20 mouse cellular contexts compared by ENCODE assay signal in the genomic region with DNA sequence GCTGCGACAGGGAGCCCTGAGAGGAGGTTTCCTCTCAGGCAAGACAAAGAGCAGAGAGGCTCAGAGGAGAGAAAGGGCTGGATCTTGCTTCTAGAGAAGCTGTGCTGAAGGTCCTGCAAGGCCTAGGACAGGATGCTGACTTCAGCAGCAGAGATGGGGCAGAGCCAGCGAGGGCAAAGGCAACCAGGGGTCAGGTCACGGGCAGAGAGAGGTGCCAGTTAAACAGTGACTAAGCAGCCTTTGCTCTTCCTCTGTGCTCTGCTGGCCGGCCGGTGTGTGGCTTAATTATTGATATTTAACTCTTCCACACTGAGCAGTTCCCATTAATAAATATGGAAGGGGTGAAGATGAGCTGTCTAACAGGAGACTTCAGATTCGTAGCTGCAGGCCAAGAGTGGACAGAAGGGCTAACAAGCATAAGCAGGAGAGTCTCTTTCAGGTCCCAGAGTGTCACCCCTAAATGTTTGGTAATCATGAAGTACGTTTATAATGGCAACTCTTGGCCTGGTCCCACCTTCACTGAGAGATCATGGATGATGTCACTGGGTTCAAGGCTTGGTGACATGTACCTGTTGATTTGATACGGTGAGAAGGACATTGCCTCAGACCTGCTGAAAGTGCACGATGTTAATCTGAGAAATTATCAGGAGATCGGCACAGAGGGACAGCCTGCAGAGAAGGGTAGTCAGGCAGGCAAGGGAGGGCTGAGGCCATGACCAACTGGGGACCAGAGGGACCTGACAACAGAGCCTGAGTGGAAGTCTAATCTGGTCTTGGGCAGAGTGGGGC. TPM values are rescaled to one million over a fixed set of nuclear protein-coding genes. Genes with fewer than 3 reads are reported as not detected.
A peak's percentile ranks its signal among the peaks of the same experiment; 100 is the strongest.
DNase-seq lines count a peak whose midpoint lies in the region; ATAC-seq and TF ChIP-seq lines count a peak whose summit lies in the region.
"Had no signal": no experiment of that assay in that cellular context is flagged by ENCODE, and none has a peak within 500 bp of the region (broad histone marks: within the 10 kb centered on the region; RNA-seq: fewer than 3 reads in every experiment).

No protein-coding gene starts in this region.

- H3K9ac ChIP-seq in kidney, postnatal 0 days (ENCODE audit: low read depth, low read length) = no peak overlapping the region
- H3K9ac ChIP-seq in liver, embryonic 12.5 days = no peak overlapping the region
- H3K9ac ChIP-seq: forebrain, embryonic 12.5 days; hindbrain, embryonic 15.5 days; limb, embryonic 13.5 days; midbrain, embryonic 12.5 days had no signal

- H3K36me3 ChIP-seq in kidney, postnatal 0 days (ENCODE audit: insufficient read depth, low read length) = no peaks in the 10 kb centered on the region
- H3K36me3 ChIP-seq in liver, embryonic 12.5 days = no peaks in the 10 kb centered on the region
- no peaks in the 10 kb centered on the region for H3K36me3 ChIP-seq in heart, embryonic 10.5 days
- H3K36me3 ChIP-seq: forebrain, embryonic 12.5 days; hindbrain, embryonic 15.5 days; limb, embryonic 13.5 days; midbrain, embryonic 12.5 days had no signal

- 61% methylated on average over 10 of the region's 10 CpGs for WGBS in kidney, postnatal 0 days
- WGBS in liver, embryonic 12.5 days (ENCODE audit: insufficient replicate concordance) = 65% methylated on average over 10 of the region's 10 CpGs
- WGBS in heart, embryonic 10.5 days = 80% methylated on average over 10 of the region's 10 CpGs

- H3K4me1 ChIP-seq in kidney, postnatal 0 days (replicated peaks; ENCODE audit: insufficient read depth, low read length) = 0 out of 2 replicates have a peak, but pooled peaks cover 3% of the 10 kb centered on the region
- peaks cover 14% of the 10 kb centered on the region; the same call in 1 of the 2 replicates for H3K4me1 ChIP-seq in liver, embryonic 12.5 days
- peaks cover 21% of the 10 kb centered on the region for H3K4me1 ChIP-seq in heart, embryonic 10.5 days

- H3K27me3 ChIP-seq in kidney, postnatal 0 days (ENCODE audit: insufficient read depth, low read length) = no peaks in the 10 kb centered on the region
- H3K27me3 ChIP-seq in liver, embryonic 12.5 days (replicated peaks) = no peaks in the 10 kb centered on the region
- H3K27me3 ChIP-seq in heart, embryonic 10.5 days (ENCODE audit: insufficient read depth, poor library complexity, severe bottlenecking) = no peaks in the 10 kb centered on the region
- H3K27me3 ChIP-seq: forebrain, embryonic 12.5 days; hindbrain, embryonic 15.5 days; limb, embryonic 13.5 days; midbrain, embryonic 12.5 days; Patski had no signal

- H3K4me2 ChIP-seq in kidney, postnatal 0 days (ENCODE audit: low read length) = no peak overlapping the region
- H3K4me2 ChIP-seq in liver, embryonic 12.5 days = no peak overlapping the region
- H3K4me2 ChIP-seq: forebrain, embryonic 12.5 days; hindbrain, embryonic 15.5 days; limb, embryonic 13.5 days; midbrain, embryonic 12.5 days had no signal

- ATAC-seq in kidney, postnatal 0 days (replicated peaks; ENCODE audit: low FRiP score, low read depth) = peak; percentile 89
- peak; percentile 73 for ATAC-seq in liver, embryonic 12.5 days
- no peak for ATAC-seq in monocyte, adult 5-6 weeks (replicated peaks; ENCODE audit: insufficient number of reproducible peaks, low FRiP score, low TSS enrichment, poor library complexity, severe bottlenecking)
- ATAC-seq: Patski had no signal

- no peak overlapping the region for H3K4me3 ChIP-seq in gastrocnemius, adult 2 months
- H3K4me3 ChIP-seq in kidney, postnatal 0 days (replicated peaks; ENCODE audit: low read depth, low read length) = no peak overlapping the region
- no peak overlapping the region for H3K4me3 ChIP-seq in liver, embryonic 12.5 days
- H3K4me3 ChIP-seq in heart, embryonic 10.5 days = no peak overlapping the region
- H3K4me3 ChIP-seq: forebrain, embryonic 12.5 days; hindbrain, embryonic 15.5 days; layer of hippocampus, adult 2 months; limb, embryonic 13.5 days; midbrain, embryonic 12.5 days had no signal

- H3K27ac ChIP-seq in gastrocnemius, adult 2 months = peak overlapping the region; percentile 76
- peak overlapping the region; percentile 68 for H3K27ac ChIP-seq in kidney, postnatal 0 days
- peak overlapping the region; percentile 51; the same call in 1 of the 2 replicates for H3K27ac ChIP-seq in liver, embryonic 12.5 days
- no peak overlapping the region for H3K27ac ChIP-seq in heart, embryonic 10.5 days
- H3K27ac ChIP-seq: forebrain, embryonic 12.5 days; hindbrain, embryonic 15.5 days; limb, embryonic 13.5 days; midbrain, embryonic 12.5 days had no signal

- TF ChIP-seq CTCF in gastrocnemius, adult 2 months (IDR thresholded peaks at IDR 0.05) = no peak
- no peak for TF ChIP-seq CTCF in kidney, postnatal 0 days (IDR thresholded peaks at IDR 0.05; ENCODE audit: low read depth)

- peak; percentile 74 for DNase-seq in gastrocnemius, adult 2 months
- DNase-seq in gastrocnemius, postnatal 4 days (ENCODE audit: low spot score in 2 of 2) = no peak
- DNase-seq in kidney, adult 18-20 months = peak; percentile 84
- DNase-seq in kidney, postnatal 0 days (ENCODE audit: low spot score) = no peak
- DNase-seq in heart, embryonic 10.5 days (ENCODE audit: low spot score) = no peak
- DNase-seq in natural killer cell, adult 2 months (ENCODE audit: low spot score in 2 of 2) = no peak
- DNase-seq: B cell, adult 2 months; cerebellum, postnatal 10 days; embryo, embryonic 11 days; heart, postnatal 14 days; lung, postnatal 10 days; thymus, adult 2 months had no signal

- H3K9me3 ChIP-seq in kidney, postnatal 0 days (replicated peaks; ENCODE audit: low read length) = no peaks in the 10 kb centered on the region
- H3K9me3 ChIP-seq in liver, embryonic 12.5 days (replicated peaks) = no peaks in the 10 kb centered on the region
- no peaks in the 10 kb centered on the region for H3K9me3 ChIP-seq in heart, embryonic 10.5 days
- H3K9me3 ChIP-seq: forebrain, embryonic 12.5 days; hindbrain, embryonic 15.5 days; limb, embryonic 13.5 days; midbrain, embryonic 12.5 days had no signal

- intact Hi-C loops in gastrocnemius, adult 2 months (cut with DNase I) = no loop called here

RNA-seq across cellular contexts. Expression of a gene that starts 5.9 kb away (rescaled TPM):
- total RNA-seq in gastrocnemius, adult 2 months (2021) = 1 to 10 TPM; 3.6 to 5.3 TPM
- 1 to 10 TPM; 2.2 to 2.9 TPM for total RNA-seq in gastrocnemius, postnatal 4 days (2021)
- polyA plus RNA-seq in kidney, postnatal 0 days (2015; fragmentation: Nextera tagmentation; extraction: Ambion mirVana) = 42.8 and 47.1 TPM in 2 replicates
- polyA plus RNA-seq in liver, embryonic 12.5 days (2016; fragmentation: Nextera tagmentation; extraction: Ambion mirVana) = 8.0 and 11.6 TPM in 2 replicates
- total RNA-seq in monocyte, adult 5-6 weeks (2017) = 0.68 to 2.9 TPM in 2 of 3 replicates, not detected in the other
- 0.93 and 1.3 TPM in 2 replicates for polyA plus RNA-seq in heart, embryonic 10.5 days (2016; fragmentation: Nextera tagmentation; extraction: Ambion mirVana)

RNA-seq across cellular contexts. Expression of a gene that starts 29.8 kb away (rescaled TPM):
- 10 to 100 TPM; 54.4 to 64.4 TPM for total RNA-seq in gastrocnemius, adult 2 months (2021)
- total RNA-seq in gastrocnemius, postnatal 4 days (2021) = 1 to 10 TPM; 6.3 to 6.7 TPM
- 17.1 and 20.8 TPM in 2 replicates for polyA plus RNA-seq in kidney, postnatal 0 days (2015; fragmentation: Nextera tagmentation; extraction: Ambion mirVana)
- polyA plus RNA-seq in liver, embryonic 12.5 days (2016; fragmentation: Nextera tagmentation; extraction: Ambion mirVana) = 8.6 and 10.3 TPM in 2 replicates
- not detected in 3 replicates for total RNA-seq in monocyte, adult 5-6 weeks (2017)
- polyA plus RNA-seq in heart, embryonic 10.5 days (2016; fragmentation: Nextera tagmentation; extraction: Ambion mirVana) = 7.9 and 11.5 TPM in 2 replicates

Comparison
In these comparisons a context has a peak if more than half of its experiments do, and no peak if none do; other contexts are left out.
1. DNase-seq: peak in gastrocnemius, adult 2 months (single experiment) and kidney, adult 18-20 months (single experiment); none in gastrocnemius, postnatal 4 days (0 of 2), kidney, postnatal 0 days (single experiment), heart, embryonic 10.5 days (single experiment) and natural killer cell, adult 2 months (0 of 2).
2. RNA of a gene that starts 29.8 kb away (total RNA-seq): 54.4 to 64.4 TPM in gastrocnemius, adult 2 months; 6.3 to 6.7 TPM in gastrocnemius, postnatal 4 days and not detected in monocyte, adult 5-6 weeks; every median in the first group is over 4 times any median in the second.